Mouse (Mus musculus) E14TG2a.4 (cell line): ENCODE results near the gene Grk2.

Experiments used
- CTCF ChIP-seq: conservative IDR thresholded peaks from 2 replicates; pipeline ENCODE4 v1.5.1; 2014; ENCODE audit warnings: low read length
- NANOG ChIP-seq: IDR thresholded peaks from 2 replicates; pipeline ENCODE4 v1.6.1; 2014; ENCODE audit warnings: borderline replicate concordance, low read length, mixed read lengths

- TF ChIP-seq CTCF = peak; percentile 89
- no peak for TF ChIP-seq NANOG
These were observed 32.1 kb upstream of the Grk2 start for GRCm38 (mm10) chr19:4338162-4338561.
